Mouse (Mus musculus): ENCODE measurements at regions not wholly inside any gene's neighbourhood (a gene's known extent, or its start where the extent isn't known, plus 50 kb on each side); places are given as distances from the start of the nearest gene placed in this dataset.
A peak's percentile ranks its signal among the peaks of the same experiment; 100 is the strongest.
"Not testable (repeated sequence)": the region's sequence is repeated elsewhere in the genome, so short reads cannot be mapped to it uniquely, and the experiment has no call there.

DNA sequence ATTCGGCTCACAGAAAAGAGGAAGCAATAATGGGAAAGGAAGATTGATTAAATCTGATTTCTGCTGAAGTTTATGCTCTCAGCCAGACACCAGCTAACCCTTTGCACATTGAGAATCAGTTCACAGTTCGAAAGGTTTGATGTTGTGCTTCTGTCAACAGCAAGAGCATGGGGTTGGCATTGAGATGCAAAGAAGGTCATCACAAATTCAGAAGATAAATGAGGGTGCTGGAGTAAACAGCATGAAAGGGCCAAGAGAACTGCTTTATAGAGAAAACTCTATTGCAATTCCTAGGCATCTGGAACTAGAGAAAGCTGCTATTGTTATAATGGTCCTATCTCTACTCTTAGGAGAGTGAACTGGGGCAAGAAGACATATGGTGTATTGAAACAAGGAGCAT is 250.8 kb downstream of the Rab38 start:
- Histone ChIP-seq H3K27ac (replicated peaks; ENCODE audit: low read depth, low read length) (no peak overlapping the region), H3K4me1 (ENCODE audit: control insufficient read depth, insufficient read depth, insufficient read length, low read length) (no peaks in the 10 kb centered on the region), H3K4me3 (ENCODE audit: insufficient read depth, low read depth, low read length) (no peak overlapping the region)

DNA sequence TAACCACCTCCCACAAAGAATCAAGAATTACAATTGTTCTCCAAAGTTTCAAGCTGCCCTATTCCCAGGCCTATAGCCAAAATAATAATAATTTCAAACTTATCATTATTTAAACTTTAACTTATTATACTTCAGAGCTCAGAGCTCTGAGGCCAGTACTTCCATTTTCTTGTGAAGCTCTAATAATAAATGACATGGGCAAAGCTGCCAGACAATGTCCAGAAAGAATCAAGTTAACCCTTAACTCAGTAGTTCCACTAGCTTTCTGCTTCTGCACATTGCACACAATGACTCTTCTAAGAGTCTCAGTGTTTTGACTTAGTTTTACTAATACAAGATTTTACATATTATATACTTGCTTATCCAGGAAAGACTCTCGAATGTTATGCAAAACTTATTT is 291.0 kb downstream of the Rab38 start:
- not testable (repeated sequence) for H3K4me1 ChIP-seq (ENCODE audit: control insufficient read depth, insufficient read depth, insufficient read length, low read length); H3K27ac ChIP-seq (replicated peaks; ENCODE audit: low read depth, low read length); H3K4me3 ChIP-seq (ENCODE audit: insufficient read depth, low read depth, low read length)

GRCm38 (mm10) chr7:88734506-88734905 is 304.4 kb downstream of the Rab38 start:
- Histone ChIP-seq H3K4me1 (ENCODE audit: control insufficient read depth, insufficient read depth, insufficient read length, low read length) (no peaks in the 10 kb centered on the region), H3K27ac (replicated peaks; ENCODE audit: low read depth, low read length) (no peak overlapping the region), H3K4me3 (ENCODE audit: insufficient read depth, low read depth, low read length) (no peak overlapping the region)

GRCm38 (mm10) chr7:88735768-88736167 is 305.7 kb downstream of the Rab38 start:
- Histone ChIP-seq H3K4me3 (ENCODE audit: insufficient read depth, low read depth, low read length) (no peak overlapping the region), H3K27ac (replicated peaks; ENCODE audit: low read depth, low read length) (no peak overlapping the region), H3K4me1 (ENCODE audit: control insufficient read depth, insufficient read depth, insufficient read length, low read length) (no peaks in the 10 kb centered on the region)

DNA sequence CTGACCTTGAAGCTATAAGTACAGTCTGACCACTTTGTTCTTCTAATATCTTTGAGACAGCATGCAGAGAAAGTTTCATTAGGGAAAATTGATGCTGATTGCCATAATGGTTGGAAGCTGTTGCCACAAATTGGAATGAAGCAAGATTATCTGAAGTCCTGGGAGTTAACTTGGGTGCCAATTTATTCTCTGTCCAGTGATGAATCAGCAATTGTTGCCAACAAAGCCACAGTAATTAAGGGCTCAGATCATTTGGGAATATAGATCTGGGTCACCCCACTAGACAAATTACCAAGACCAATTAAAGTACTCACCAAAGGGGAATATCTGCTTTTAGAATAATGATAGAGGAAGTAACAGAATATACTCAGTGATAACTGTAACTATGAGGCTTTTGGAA is 347.3 kb downstream of the Rab38 start:
- H3K27ac ChIP-seq (replicated peaks; ENCODE audit: low read depth, low read length), result no peak overlapping the region
- no peak overlapping the region for H3K4me3 ChIP-seq (ENCODE audit: insufficient read depth, low read depth, low read length)
- H3K4me1 ChIP-seq (ENCODE audit: control insufficient read depth, insufficient read depth, insufficient read length, low read length), result no peaks in the 10 kb centered on the region

- H3K27ac ChIP-seq (replicated peaks; ENCODE audit: low read depth, low read length), result no peak overlapping the region
- H3K4me3 ChIP-seq (ENCODE audit: insufficient read depth, low read depth, low read length), result no peak overlapping the region
- H3K4me1 ChIP-seq (ENCODE audit: control insufficient read depth, insufficient read depth, insufficient read length, low read length), result no peaks in the 10 kb centered on the region
Measured at GRCm38 (mm10) chr7:88782906-88783305, 352.8 kb downstream of the Rab38 start.

- Histone ChIP-seq H3K4me3 (ENCODE audit: insufficient read depth, low read depth, low read length) (no peak overlapping the region), H3K4me1 (ENCODE audit: control insufficient read depth, insufficient read depth, insufficient read length, low read length) (no peaks in the 10 kb centered on the region), H3K27ac (replicated peaks; ENCODE audit: low read depth, low read length) (no peak overlapping the region)
Measured at GRCm38 (mm10) chr7:88808175-88808574, 378.1 kb downstream of the Rab38 start.

- Histone ChIP-seq H3K4me1 (ENCODE audit: control insufficient read depth, insufficient read depth, insufficient read length, low read length) (no peaks in the 10 kb centered on the region), H3K4me3 (ENCODE audit: insufficient read depth, low read depth, low read length) (no peak overlapping the region), H3K27ac (replicated peaks; ENCODE audit: low read depth, low read length) (no peak overlapping the region)
Measured at GRCm38 (mm10) chr7:88810170-88810569, 380.1 kb downstream of the Rab38 start.

- no peak overlapping the region for H3K27ac ChIP-seq (replicated peaks; ENCODE audit: low read depth, low read length)
- no peaks in the 10 kb centered on the region for H3K4me1 ChIP-seq (ENCODE audit: control insufficient read depth, insufficient read depth, insufficient read length, low read length)
- no peak overlapping the region for H3K4me3 ChIP-seq (ENCODE audit: insufficient read depth, low read depth, low read length)
Measured at GRCm38 (mm10) chr7:88820204-88820603, 390.1 kb downstream of the Rab38 start.

- Histone ChIP-seq H3K4me1 (ENCODE audit: control insufficient read depth, insufficient read depth, insufficient read length, low read length) (no peaks in the 10 kb centered on the region), H3K4me3 (ENCODE audit: insufficient read depth, low read depth, low read length) (no peak overlapping the region), H3K27ac (replicated peaks; ENCODE audit: low read depth, low read length) (no peak overlapping the region)
Measured at GRCm38 (mm10) chr7:88826498-88826897, 396.4 kb downstream of the Rab38 start.

- Histone ChIP-seq H3K27ac (replicated peaks; ENCODE audit: low read depth, low read length) (no peak overlapping the region), H3K4me3 (ENCODE audit: insufficient read depth, low read depth, low read length) (peak overlapping the region; percentile 7; the same call in 1 of the 2 replicates), H3K4me1 (ENCODE audit: control insufficient read depth, insufficient read depth, insufficient read length, low read length) (no peaks in the 10 kb centered on the region)
Measured at GRCm38 (mm10) chr7:88847946-88848524, 418.0 kb downstream of the Rab38 start.
